Mouse (Mus musculus): ENCODE data around the gene Lrrc8a. TPM values are rescaled to one million over a fixed set of nuclear protein-coding genes. Genes with fewer than 3 reads are reported as not detected.

The Lrrc8a gene
- polyA plus RNA-seq, 1 experiment from 2014 or later: 22.6 TPM

DNA sequence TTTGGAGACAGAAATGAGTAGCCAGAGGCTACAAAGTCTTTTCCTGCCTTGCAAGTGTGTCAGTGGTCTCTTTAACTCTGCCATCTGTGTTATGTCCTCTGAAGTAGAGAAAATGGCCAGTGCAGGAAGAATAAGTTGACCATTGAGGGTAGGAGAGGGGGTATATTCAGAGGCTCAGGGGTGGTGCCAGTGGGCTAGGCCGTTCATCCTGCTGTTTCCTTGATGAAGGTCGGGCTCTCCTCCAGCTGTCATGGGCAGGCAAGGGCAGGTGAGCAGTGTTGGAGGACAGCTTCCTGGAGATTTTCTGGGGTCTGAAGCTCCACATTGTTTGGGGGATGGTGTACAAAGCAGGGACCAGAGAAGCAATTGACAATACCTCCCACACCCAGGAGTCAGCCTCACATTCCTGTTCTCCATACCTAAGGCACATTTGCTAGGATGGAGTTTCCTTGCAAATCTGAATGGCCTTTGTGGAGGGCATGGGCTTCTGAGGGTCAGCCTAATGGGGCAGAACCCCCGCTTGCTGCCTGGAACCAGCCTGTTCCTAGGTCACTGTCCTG lies 1.5 kb downstream of the Lrrc8a start:
- no peak for DNase-seq (ENCODE audit: low spot score)

DNA sequence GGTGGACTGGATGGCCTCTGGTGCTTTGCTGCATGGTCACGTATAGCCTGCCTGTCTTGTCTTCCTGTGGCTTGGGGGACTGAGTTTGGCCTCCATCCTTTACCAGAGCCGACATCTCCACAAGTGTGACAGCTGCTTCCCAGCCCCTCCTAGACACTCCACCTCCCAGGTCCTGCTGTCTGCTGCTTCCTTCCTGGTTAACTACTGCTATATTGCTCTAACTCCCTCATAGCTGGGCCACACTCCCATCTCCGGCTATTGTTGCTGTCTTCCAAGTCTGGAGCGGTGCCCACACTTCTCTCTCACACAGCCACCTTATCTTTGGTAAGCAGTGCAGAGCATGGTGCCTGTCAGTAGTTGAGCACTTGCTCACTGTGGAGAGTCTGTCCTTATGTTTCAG lies 2.3 kb downstream of the Lrrc8a start:
- no peak for DNase-seq (ENCODE audit: low spot score)

GRCm38 (mm10) chr2:30240267-30240666 lies 2.8 kb downstream of the Lrrc8a start, which contains the start of gene Gm28035:
Gene Gm28035, plus strand, starts transcription at chr2:30240567.
- DNase-seq (ENCODE audit: low spot score): no peak

GRCm38 (mm10) chr2:30242509-30242908 lies 5.0 kb downstream of the Lrrc8a start:
- DNase-seq (ENCODE audit: low spot score): no peak

DNA sequence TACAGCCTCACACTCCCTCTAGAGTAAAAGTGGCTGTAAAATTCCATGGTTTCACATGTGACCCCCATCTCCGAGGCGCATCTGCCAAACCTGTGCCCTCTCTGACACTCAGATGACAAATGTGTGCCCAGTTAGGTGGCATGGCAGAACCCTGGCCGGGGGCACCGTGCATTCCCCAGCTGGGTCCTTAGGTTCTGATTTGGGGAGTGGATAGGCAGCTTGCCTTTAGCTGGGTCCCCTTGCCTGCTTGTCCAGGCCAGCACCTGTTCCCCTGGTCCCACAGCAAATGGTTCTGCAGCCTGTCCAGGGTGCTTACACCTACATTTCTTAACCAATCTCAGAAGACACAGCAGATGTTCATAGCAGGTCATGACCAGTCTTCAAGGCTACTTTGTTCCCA lies 5.9 kb downstream of the Lrrc8a start:
- no peak for DNase-seq (ENCODE audit: low spot score)

GRCm38 (mm10) chr2:30244595-30245178 lies 7.2 kb downstream of the Lrrc8a start:
- DNase-seq (ENCODE audit: low spot score): no peak

- no peak for DNase-seq (ENCODE audit: low spot score)
Measured at GRCm38 (mm10) chr2:30247036-30247435, 9.5 kb downstream of the Lrrc8a start.

DNA sequence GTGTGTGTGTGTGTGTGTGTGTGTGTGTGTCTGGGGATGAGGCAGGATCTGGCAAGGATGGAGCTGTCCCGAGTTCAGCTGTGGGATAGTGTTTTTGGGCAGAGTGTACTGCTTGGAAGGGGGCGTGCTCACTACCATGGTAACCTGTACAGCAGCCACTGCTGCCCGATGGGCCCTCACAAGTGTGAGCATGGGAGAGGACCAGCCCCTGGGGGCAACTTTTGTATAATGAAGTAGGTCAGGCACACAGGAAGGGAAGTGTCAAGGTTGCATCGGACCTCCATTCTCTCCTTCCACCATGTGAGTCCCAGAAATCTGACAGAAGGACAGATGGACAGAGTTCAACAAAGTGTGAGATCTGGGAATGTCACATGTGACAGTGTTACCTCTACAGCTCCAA lies 10.2 kb downstream of the Lrrc8a start:
- DNase-seq (ENCODE audit: low spot score): no peak

GRCm38 (mm10) chr2:30249182-30249581 lies 11.7 kb downstream of the Lrrc8a start:
- DNase-seq (ENCODE audit: low spot score): no peak

- DNase-seq (ENCODE audit: low spot score): no peak
Measured at GRCm38 (mm10) chr2:30250166-30251128, 12.9 kb downstream of the Lrrc8a start.

- DNase-seq (ENCODE audit: low spot score): peak; percentile 87
Measured at GRCm38 (mm10) chr2:30251417-30252104, 14.0 kb downstream of the Lrrc8a start.

- no peak for DNase-seq (ENCODE audit: low spot score)
Measured at GRCm38 (mm10) chr2:30252521-30252920, 15.0 kb downstream of the Lrrc8a start.

- peak; percentile 38 for DNase-seq (ENCODE audit: low spot score)
Measured at GRCm38 (mm10) chr2:30253809-30254208, 16.3 kb downstream of the Lrrc8a start.

DNA sequence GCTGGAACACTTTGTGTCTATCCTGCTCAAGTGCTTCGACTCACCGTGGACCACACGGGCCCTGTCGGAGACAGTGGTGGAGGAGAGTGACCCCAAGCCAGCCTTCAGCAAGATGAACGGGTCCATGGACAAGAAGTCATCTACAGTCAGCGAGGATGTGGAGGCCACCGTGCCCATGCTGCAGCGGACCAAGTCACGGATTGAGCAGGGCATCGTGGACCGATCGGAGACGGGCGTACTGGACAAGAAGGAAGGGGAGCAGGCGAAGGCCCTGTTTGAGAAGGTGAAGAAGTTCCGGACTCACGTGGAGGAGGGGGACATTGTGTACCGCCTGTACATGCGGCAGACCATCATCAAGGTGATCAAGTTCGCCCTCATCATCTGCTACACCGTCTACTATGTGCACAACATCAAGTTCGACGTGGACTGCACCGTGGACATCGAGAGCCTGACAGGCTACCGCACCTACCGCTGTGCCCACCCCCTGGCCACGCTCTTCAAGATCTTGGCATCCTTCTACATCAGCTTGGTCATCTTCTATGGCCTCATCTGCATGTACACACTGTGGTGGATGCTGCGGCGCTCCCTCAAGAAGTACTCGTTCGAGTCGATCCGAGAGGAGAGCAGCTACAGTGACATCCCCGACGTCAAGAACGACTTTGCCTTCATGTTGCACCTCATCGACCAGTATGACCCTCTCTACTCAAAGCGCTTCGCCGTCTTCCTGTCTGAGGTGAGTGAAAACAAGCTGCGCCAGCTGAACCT lies 18.3 kb downstream of the Lrrc8a start:
- no peak for DNase-seq (ENCODE audit: low spot score)

- DNase-seq (ENCODE audit: low spot score): no peak
Measured at GRCm38 (mm10) chr2:30256616-30257350, 19.3 kb downstream of the Lrrc8a start.

DNA sequence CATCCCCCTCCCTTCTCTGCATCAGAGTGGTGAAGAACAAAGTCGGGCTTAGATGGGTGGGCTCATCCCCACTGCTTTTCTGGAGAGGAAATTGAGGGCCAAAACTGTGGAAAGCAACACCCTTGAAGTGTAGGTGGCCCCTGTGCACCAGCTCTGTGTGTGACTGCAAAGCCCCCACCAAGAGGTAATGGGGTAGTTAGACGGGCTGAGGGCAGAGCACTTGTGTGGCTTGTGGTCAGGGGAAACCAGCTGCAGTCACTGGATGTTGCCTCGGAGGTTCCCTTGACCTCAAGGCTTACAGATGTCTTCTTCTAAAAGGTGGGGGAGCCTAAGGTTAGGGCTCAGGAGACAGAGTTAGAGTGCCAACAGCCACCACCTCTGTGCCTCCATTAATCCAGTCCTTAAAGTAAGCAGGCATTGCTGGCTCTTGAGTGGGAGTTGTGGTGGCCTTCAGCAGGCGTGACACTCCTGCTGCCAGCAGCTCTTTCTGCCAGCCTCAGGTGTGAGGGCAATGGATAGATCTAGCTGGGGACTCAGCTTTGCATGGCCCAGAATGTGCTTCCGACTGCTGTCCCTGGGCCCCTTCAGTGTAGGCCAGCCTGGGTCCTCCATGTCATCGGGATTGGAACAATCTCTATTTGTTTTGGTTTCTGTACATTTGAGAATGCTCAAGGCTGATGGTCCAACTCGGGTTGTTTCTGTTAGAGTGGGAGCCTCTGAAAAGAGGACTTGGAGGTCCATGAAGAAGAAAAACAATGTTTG lies 20.4 kb downstream of the Lrrc8a start:
- DNase-seq (ENCODE audit: low spot score): peak; percentile 53

- DNase-seq (ENCODE audit: low spot score): peak; percentile 17
Measured at GRCm38 (mm10) chr2:30258600-30258999, 21.1 kb downstream of the Lrrc8a start.

DNA sequence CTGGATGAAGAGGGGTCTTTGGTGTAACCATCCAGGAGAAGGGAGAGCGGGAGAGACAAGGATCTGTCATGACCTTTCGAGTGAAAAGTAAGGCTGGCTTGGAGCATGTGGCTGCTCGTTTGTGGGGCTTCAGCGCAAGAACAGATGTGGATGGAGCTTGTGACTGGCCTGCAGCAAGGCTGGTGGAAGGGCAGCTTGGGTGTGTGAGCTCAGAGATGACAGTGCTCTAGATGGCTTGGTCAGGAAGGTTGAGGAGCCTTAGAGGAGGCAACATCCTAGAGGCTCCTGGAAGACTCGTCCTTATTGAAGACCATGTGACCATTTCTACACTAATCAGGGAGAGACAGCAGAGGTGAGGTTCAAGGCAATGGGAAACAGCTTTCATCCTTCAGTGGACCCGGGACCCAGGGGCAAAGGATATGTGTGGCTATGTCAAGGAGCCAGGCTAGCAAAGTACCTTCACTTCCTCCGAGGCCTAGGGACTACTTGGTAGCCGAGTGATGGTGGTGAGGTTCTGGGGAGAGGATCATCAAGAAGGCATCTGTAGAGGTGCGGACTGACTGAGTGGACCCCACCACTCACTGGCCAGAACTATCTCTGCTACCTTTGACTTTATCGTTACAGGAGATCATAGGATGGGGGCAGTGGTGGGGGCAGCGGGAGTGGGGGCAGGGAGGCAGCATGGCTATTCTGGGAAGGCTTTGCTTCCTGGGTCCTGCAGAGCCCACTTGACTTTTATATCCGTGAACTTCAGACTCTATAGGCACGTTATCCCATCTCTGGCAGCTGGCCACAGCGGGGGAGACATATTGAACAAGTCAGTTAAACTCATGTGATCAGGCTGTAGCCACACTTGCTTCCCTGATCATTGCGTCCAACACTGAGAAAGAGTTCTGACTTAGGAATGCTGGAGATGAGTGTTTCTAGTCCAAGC lies 21.9 kb downstream of the Lrrc8a start:
- no peak for DNase-seq (ENCODE audit: low spot score)

All from thymus, postnatal 0 days (tissue).